Mouse (Mus musculus): Measurements from ENCODE around the gene Sema6c. TPM values are rescaled to one million over a fixed set of nuclear protein-coding genes. Genes with fewer than 3 reads are reported as not detected.
"Not testable (repeated sequence)": the region's sequence is repeated elsewhere in the genome, so short reads cannot be mapped to it uniquely, and the experiment has no call there.

The Sema6c gene
- polyA plus RNA-seq, 1 experiment from 2014 or later = 17.8 TPM

DNA sequence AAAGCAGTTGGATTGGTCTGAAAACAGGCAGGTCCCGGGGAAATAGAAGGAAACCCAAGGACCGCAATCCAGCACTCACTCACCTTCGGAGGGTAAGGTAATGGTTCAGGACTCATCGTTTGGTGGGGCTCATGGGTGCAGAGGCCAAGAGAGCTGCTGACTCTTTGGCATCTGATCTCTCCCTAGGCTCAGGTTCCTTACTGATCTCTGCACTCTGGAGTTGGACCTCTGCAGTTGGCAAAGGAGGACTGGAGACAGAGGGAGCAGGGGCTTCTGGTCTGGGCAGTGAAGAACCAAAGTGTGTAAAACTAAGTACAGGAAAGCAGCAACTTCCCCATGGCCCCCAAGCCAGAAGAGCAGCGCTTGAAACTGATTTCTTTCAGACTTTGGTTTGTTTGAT, 30.2 kb upstream of the Sema6c start:
- no peaks in the 10 kb centered on the region for H3K9me3 ChIP-seq (ENCODE audit: control insufficient read depth, low read length)
- H3K4me1 ChIP-seq (ENCODE audit: control insufficient read depth, insufficient read depth, low read length) = peaks cover 7% of the 10 kb centered on the region
- WGBS = 82% methylated on average over 5 of the region's 5 CpGs
- no peak for ATAC-seq (ENCODE audit: low FRiP score)
- DNase-seq (ENCODE audit: low spot score, missing footprints) = no peak
- H3K4me2 ChIP-seq = no peak overlapping the region
- 0 out of 2 replicates have a peak, but pooled peaks cover 5% of the 10 kb centered on the region for H3K36me3 ChIP-seq (ENCODE audit: control insufficient read depth, insufficient read depth, low read length)
- H3K4me3 ChIP-seq (ENCODE audit: low read depth, low read length) = no peak overlapping the region
- H3K27ac ChIP-seq (ENCODE audit: low read depth, low read length) = no peak overlapping the region
- no peak overlapping the region for H3K9ac ChIP-seq (ENCODE audit: low read length)
- H3K27me3 ChIP-seq (ENCODE audit: control insufficient read depth, insufficient read depth, low read length) = no peaks in the 10 kb centered on the region

- not testable (repeated sequence) for H3K4me3 ChIP-seq (ENCODE audit: low read depth, low read length); H3K27me3 ChIP-seq (ENCODE audit: control insufficient read depth, insufficient read depth, low read length); H3K27ac ChIP-seq (ENCODE audit: low read depth, low read length); H3K4me2 ChIP-seq; H3K9ac ChIP-seq (ENCODE audit: low read length); H3K9me3 ChIP-seq (ENCODE audit: control insufficient read depth, low read length); DNase-seq (ENCODE audit: low spot score, missing footprints); H3K36me3 ChIP-seq (ENCODE audit: control insufficient read depth, insufficient read depth, low read length); ATAC-seq (ENCODE audit: low FRiP score)
- WGBS = 82% methylated on average over 2 of the region's 2 CpGs
- H3K4me1 ChIP-seq (ENCODE audit: control insufficient read depth, insufficient read depth, low read length) = peaks cover 11% of the 10 kb centered on the region
These were observed 27.9 kb upstream of the Sema6c start for GRCm38 (mm10) chr3:95132389-95132788.

GRCm38 (mm10) chr3:95133176-95133575, 27.1 kb upstream of the Sema6c start:
- Histone ChIP-seq H3K27me3 (ENCODE audit: control insufficient read depth, insufficient read depth, low read length) (no peaks in the 10 kb centered on the region), H3K9me3 (ENCODE audit: control insufficient read depth, low read length) (no peaks in the 10 kb centered on the region), H3K27ac (ENCODE audit: low read depth, low read length) (no peak overlapping the region), H3K4me1 (ENCODE audit: control insufficient read depth, insufficient read depth, low read length) (peaks cover 11% of the 10 kb centered on the region), H3K4me2 (peak overlapping the region; percentile 86), H3K9ac (ENCODE audit: low read length) (peak overlapping the region; percentile 72), H3K36me3 (ENCODE audit: control insufficient read depth, insufficient read depth, low read length) (peaks cover 7% of the 10 kb centered on the region; the same call in 1 of the 2 replicates), H3K4me3 (ENCODE audit: low read depth, low read length) (peak overlapping the region; percentile 67)
- WGBS = 57% methylated on average over 11 of the region's 11 CpGs
- no peak for DNase-seq (ENCODE audit: low spot score, missing footprints)
- peak; percentile 8; the same call in 1 of the 2 replicates for ATAC-seq (ENCODE audit: low FRiP score)

DNA sequence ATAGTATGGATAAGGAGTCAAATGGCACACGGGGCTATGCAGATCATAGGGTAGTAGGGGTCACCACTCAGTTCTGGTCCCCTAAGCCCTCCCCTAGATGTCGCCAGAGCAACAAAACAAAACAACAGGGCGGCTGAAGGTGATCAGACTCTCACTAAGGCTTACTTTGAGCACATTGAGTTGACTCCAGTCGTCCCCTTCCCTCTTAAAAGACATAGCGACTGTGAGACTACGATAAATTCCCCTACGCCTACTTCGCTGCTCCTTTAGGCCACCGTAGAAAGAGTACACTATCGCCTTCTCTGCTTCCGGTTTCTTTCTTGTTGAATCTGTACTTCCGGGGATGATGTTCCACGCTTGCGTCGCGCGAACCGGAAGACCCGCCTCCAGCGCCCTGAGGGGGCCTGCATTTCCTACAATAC, 26.6 kb upstream of the Sema6c start, which contains the start of the genes Scnm1 and Lysmd1:
TSS of gene Scnm1 (minus strand) at position 332 of the 422 bp plus-strand sequence.
TSS of gene Lysmd1 (plus strand) at position 409 of the 422 bp plus-strand sequence.
- peak within 1 kb of the TSS; percentile 86 for H3K4me2 ChIP-seq
- DNase-seq (ENCODE audit: low spot score, missing footprints) (peak; percentile 99), ATAC-seq (ENCODE audit: low FRiP score) (peak; percentile 91)
- H3K36me3 ChIP-seq (ENCODE audit: control insufficient read depth, insufficient read depth, low read length) = peaks cover 7% of the 10 kb centered on the region; the same call in 1 of the 2 replicates
- WGBS = 0% methylated on average over 20 of the region's 20 CpGs
- H3K4me1 ChIP-seq (ENCODE audit: control insufficient read depth, insufficient read depth, low read length) = peaks cover 11% of the 10 kb centered on the region
- peak within 1 kb of the TSS; percentile 72 for H3K9ac ChIP-seq (ENCODE audit: low read length)
- peak within 1 kb of the TSS; percentile 67 for H3K4me3 ChIP-seq (ENCODE audit: low read depth, low read length)
- no peak within 1 kb of the TSS; the same call in 1 of the 2 replicates for H3K27ac ChIP-seq (ENCODE audit: low read depth, low read length)
- H3K9me3 ChIP-seq (ENCODE audit: control insufficient read depth, low read length) = no peaks in the 10 kb centered on the region
- H3K27me3 ChIP-seq (ENCODE audit: control insufficient read depth, insufficient read depth, low read length) = no peaks in the 10 kb centered on the region

- H3K9ac ChIP-seq (ENCODE audit: low read length); H3K4me2 ChIP-seq; H3K9me3 ChIP-seq (ENCODE audit: control insufficient read depth, low read length); H3K27ac ChIP-seq (ENCODE audit: low read depth, low read length); H3K27me3 ChIP-seq (ENCODE audit: control insufficient read depth, insufficient read depth, low read length); H3K36me3 ChIP-seq (ENCODE audit: control insufficient read depth, insufficient read depth, low read length); DNase-seq (ENCODE audit: low spot score, missing footprints): not testable (repeated sequence)
- Histone ChIP-seq H3K4me1 (ENCODE audit: control insufficient read depth, insufficient read depth, low read length) (peaks cover 11% of the 10 kb centered on the region), H3K4me3 (ENCODE audit: low read depth, low read length) (peak overlapping the region; percentile 67)
- WGBS = no CpG with 5 or more reads among the region's 12 CpGs
- ATAC-seq (ENCODE audit: low FRiP score) = peak; percentile 62
These were observed 26.1 kb upstream of the Sema6c start for GRCm38 (mm10) chr3:95134133-95134532.

GRCm38 (mm10) chr3:95135023-95135422, 25.2 kb upstream of the Sema6c start:
- no peak overlapping the region for H3K9ac ChIP-seq (ENCODE audit: low read length)

GRCm38 (mm10) chr3:95135433-95136052, 24.7 kb upstream of the Sema6c start:
- H3K9ac ChIP-seq (ENCODE audit: low read length) = no peak overlapping the region
- peaks cover 2% of the 10 kb centered on the region; the same call in 1 of the 2 replicates for H3K36me3 ChIP-seq (ENCODE audit: control insufficient read depth, insufficient read depth, low read length)
- no peaks in the 10 kb centered on the region for H3K9me3 ChIP-seq (ENCODE audit: control insufficient read depth, low read length)
- no peaks in the 10 kb centered on the region for H3K27me3 ChIP-seq (ENCODE audit: control insufficient read depth, insufficient read depth, low read length)
- no peak overlapping the region for H3K4me2 ChIP-seq
- H3K27ac ChIP-seq (ENCODE audit: low read depth, low read length) = no peak overlapping the region
- peak; percentile 60 for DNase-seq (ENCODE audit: low spot score, missing footprints)
- peaks cover 11% of the 10 kb centered on the region for H3K4me1 ChIP-seq (ENCODE audit: control insufficient read depth, insufficient read depth, low read length)
- WGBS = 91% methylated on average over 7 of the region's 7 CpGs
- no peak for ATAC-seq (ENCODE audit: low FRiP score)
- H3K4me3 ChIP-seq (ENCODE audit: low read depth, low read length) = no peak overlapping the region

More at GRCm38 (mm10) chr3:95135023-95135422, 25.2 kb upstream of the Sema6c start:
- H3K4me1 ChIP-seq (ENCODE audit: control insufficient read depth, insufficient read depth, low read length) = peaks cover 11% of the 10 kb centered on the region
- H3K27ac ChIP-seq (ENCODE audit: low read depth, low read length) = no peak overlapping the region
- H3K9me3 ChIP-seq (ENCODE audit: control insufficient read depth, low read length) = no peaks in the 10 kb centered on the region
- DNase-seq (ENCODE audit: low spot score, missing footprints) (peak; percentile 82), ATAC-seq (ENCODE audit: low FRiP score) (0 out of 2 replicates have a peak, but pooled peaks have one; percentile 10)
- H3K36me3 ChIP-seq (ENCODE audit: control insufficient read depth, insufficient read depth, low read length) = peaks cover 3% of the 10 kb centered on the region; the same call in 1 of the 2 replicates
- WGBS = 33% methylated on average over 6 of the region's 6 CpGs
- peak overlapping the region; percentile 46 for H3K4me2 ChIP-seq
- H3K4me3 ChIP-seq (ENCODE audit: low read depth, low read length) = peak overlapping the region; percentile 22; the same call in 1 of the 2 replicates
- H3K27me3 ChIP-seq (ENCODE audit: control insufficient read depth, insufficient read depth, low read length) = no peaks in the 10 kb centered on the region

- 94% methylated on average over 3 of the region's 3 CpGs for WGBS
- no peak overlapping the region for H3K4me2 ChIP-seq
- H3K4me3 ChIP-seq (ENCODE audit: low read depth, low read length) = no peak overlapping the region
- peaks cover 2% of the 10 kb centered on the region; the same call in 1 of the 2 replicates for H3K36me3 ChIP-seq (ENCODE audit: control insufficient read depth, insufficient read depth, low read length)
- H3K9ac ChIP-seq (ENCODE audit: low read length) = no peak overlapping the region
- H3K4me1 ChIP-seq (ENCODE audit: control insufficient read depth, insufficient read depth, low read length) = peaks cover 11% of the 10 kb centered on the region
- no peaks in the 10 kb centered on the region for H3K9me3 ChIP-seq (ENCODE audit: control insufficient read depth, low read length)
- peak; percentile 45 for DNase-seq (ENCODE audit: low spot score, missing footprints)
- no peak overlapping the region for H3K27ac ChIP-seq (ENCODE audit: low read depth, low read length)
- ATAC-seq (ENCODE audit: low FRiP score) = no peak
- no peaks in the 10 kb centered on the region for H3K27me3 ChIP-seq (ENCODE audit: control insufficient read depth, insufficient read depth, low read length)
These were observed 23.9 kb upstream of the Sema6c start for GRCm38 (mm10) chr3:95136336-95136735.

DNA sequence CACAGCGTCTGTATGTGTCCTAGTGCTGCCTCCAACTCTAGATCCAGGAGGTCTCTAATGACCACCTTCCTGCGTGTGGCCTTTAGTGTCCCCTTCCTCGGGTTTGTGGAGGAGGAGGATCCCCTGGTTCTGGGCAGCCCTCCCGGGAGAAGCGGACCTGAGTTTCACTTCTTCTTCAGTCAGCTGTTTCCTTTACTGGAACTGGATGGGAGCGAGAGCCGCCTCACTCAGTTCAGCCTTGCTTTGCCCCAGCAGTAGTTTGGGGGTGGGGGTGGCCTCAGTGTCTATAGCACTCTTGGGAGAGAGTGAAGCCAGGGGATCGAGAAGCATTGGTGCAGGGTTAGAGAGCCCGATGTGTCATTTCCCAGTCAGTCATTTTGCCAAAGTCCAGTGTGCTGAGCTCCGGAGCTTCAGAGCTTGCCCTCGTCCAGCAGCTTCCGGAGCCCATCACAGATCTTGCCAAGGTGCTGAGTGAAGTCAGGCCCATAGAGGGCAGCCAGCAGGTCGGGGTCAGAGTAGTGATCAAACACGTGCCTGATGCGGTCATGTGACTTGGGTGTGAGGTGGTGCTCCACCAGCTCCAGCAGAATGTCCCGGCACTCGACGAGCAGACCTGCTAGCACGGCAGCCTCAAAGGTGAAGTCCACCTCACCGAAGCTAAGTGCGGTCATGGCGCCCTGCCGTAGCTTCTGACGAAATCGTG, 20.5 kb upstream of the Sema6c start:
- H3K27ac ChIP-seq (ENCODE audit: low read depth, low read length) = no peak overlapping the region
- 77% methylated on average over 25 of the region's 25 CpGs for WGBS
- DNase-seq (ENCODE audit: low spot score, missing footprints) (peak; percentile 72), ATAC-seq (ENCODE audit: low FRiP score) (no peak)
- H3K36me3 ChIP-seq (ENCODE audit: control insufficient read depth, insufficient read depth, low read length) = peaks cover 2% of the 10 kb centered on the region; the same call in 1 of the 2 replicates
- no peak overlapping the region for H3K9ac ChIP-seq (ENCODE audit: low read length)
- no peak overlapping the region for H3K4me3 ChIP-seq (ENCODE audit: low read depth, low read length)
- H3K4me1 ChIP-seq (ENCODE audit: control insufficient read depth, insufficient read depth, low read length) = peaks cover 7% of the 10 kb centered on the region; the same call in 1 of the 2 replicates
- H3K27me3 ChIP-seq (ENCODE audit: control insufficient read depth, insufficient read depth, low read length) = no peaks in the 10 kb centered on the region
- no peak overlapping the region for H3K4me2 ChIP-seq
- no peaks in the 10 kb centered on the region for H3K9me3 ChIP-seq (ENCODE audit: control insufficient read depth, low read length)
